Mouse (Mus musculus) liver, embryonic 14.5 days (tissue): ENCODE measurements at regions not wholly inside any gene's neighbourhood (a gene's known extent, or its start where the extent isn't known, plus 50 kb on each side); places are given as distances from the start of the nearest gene placed in this dataset.
A peak's percentile ranks its signal among the peaks of the same experiment; 100 is the strongest.

Source experiments
- ATAC-seq: fragments of 200-750 bp; cut with Nextera tagmentation; 2 replicates; pipeline ENCODE4 v1.8.0; 2017; ENCODE audit warnings: moderate number of reproducible peaks, mild to moderate bottlenecking, moderate library complexity; ENCODE audit not compliant: insufficient read depth
- DNase-seq, 3 experiments: peaks; one replicate each; pipeline ENCODE4 v3.0.0-alpha.2; 2012 to 2013; ENCODE audit warnings: low read depth in 3 of 3, low spot score in 3 of 3
- H3K27ac ChIP-seq: fragments of 300-500 bp; sonication (generic); 2 replicates; pipeline ENCODE4 v1.5.1; 2014; ENCODE audit warnings: moderate library complexity, mild to moderate bottlenecking, control low read depth, inconsistent platforms
- H3K27me3 ChIP-seq: fragments of 300-500 bp; sonication (generic); 2 replicates; pipeline ENCODE4 v1.6.1; 2014; ENCODE audit warnings: mild to moderate bottlenecking, low read length, moderate library complexity; ENCODE audit not compliant: control insufficient read depth, insufficient read depth
- H3K36me3 ChIP-seq: fragments of 300-500 bp; sonication (generic); replicated peaks from 2 replicates; pipeline ENCODE4 v1.6.1; 2014; ENCODE audit warnings: low read depth; ENCODE audit not compliant: control insufficient read depth, insufficient read depth
- H3K4me1 ChIP-seq, 2 experiments: fragments of 200-500 bp in 1 of 2; fragments of 300-500 bp in 1 of 2; sonication (generic) in 1 of 2; replicated peaks; 2 replicates each; pipeline ENCODE4 v1.6.1; 2012 to 2014; ENCODE audit warnings: antibody characterized with exemption in 1 of 2, inconsistent platforms in 1 of 2, low read length in 1 of 2; ENCODE audit not compliant: control insufficient read depth in 2 of 2, insufficient read depth in 2 of 2
- H3K4me2 ChIP-seq: fragments of 300-500 bp; sonication (generic); 2 replicates; pipeline ENCODE4 v1.6.1; 2014; ENCODE audit warnings: low read depth, mild to moderate bottlenecking, control low read depth, moderate library complexity
- H3K4me3 ChIP-seq, 2 experiments: fragments of 200-500 bp in 1 of 2; fragments of 300-500 bp in 1 of 2; sonication (generic) in 1 of 2; 2 replicates each; pipeline ENCODE4 v1.5.1; 2012 to 2014; ENCODE audit warnings: low read depth in 2 of 2, low read length in 2 of 2, mild to moderate bottlenecking in 2 of 2, control low read depth in 1 of 2, inconsistent platforms in 1 of 2, moderate library complexity in 1 of 2; ENCODE audit not compliant: insufficient read depth in 1 of 2
- H3K9ac ChIP-seq: fragments of 300-500 bp; sonication (generic); replicated peaks from 2 replicates; pipeline ENCODE4 v1.6.1; 2014; ENCODE audit warnings: mild to moderate bottlenecking, control low read depth, moderate library complexity
- H3K9me3 ChIP-seq: fragments of 300-500 bp; sonication (generic); 2 replicates; pipeline ENCODE4 v1.6.1; 2016; ENCODE audit warnings: low read length, mixed read lengths; ENCODE audit not compliant: control insufficient read depth
- CTCF ChIP-seq: IDR thresholded peaks from 2 replicates; pipeline ENCODE4 v1.5.1; 2016; ENCODE audit warnings: antibody characterized with exemption, low read depth, control low read depth
- EP300 ChIP-seq: IDR thresholded peaks from 2 replicates; pipeline ENCODE4 v1.6.1; 2016; ENCODE audit warnings: antibody characterized with exemption, low read depth
- WGBS: fragments of 180-500 bp; shearing (Covaris S2); extraction: QIAGEN DNeasy Blood & Tissue Kit; methylation state at CpG from one replicate; pipeline ENCODE4 v1.1.7; 2014; ENCODE audit not compliant: insufficient replicate concordance; 5-methylcytosine and 5-hydroxymethylcytosine counted together

DNA sequence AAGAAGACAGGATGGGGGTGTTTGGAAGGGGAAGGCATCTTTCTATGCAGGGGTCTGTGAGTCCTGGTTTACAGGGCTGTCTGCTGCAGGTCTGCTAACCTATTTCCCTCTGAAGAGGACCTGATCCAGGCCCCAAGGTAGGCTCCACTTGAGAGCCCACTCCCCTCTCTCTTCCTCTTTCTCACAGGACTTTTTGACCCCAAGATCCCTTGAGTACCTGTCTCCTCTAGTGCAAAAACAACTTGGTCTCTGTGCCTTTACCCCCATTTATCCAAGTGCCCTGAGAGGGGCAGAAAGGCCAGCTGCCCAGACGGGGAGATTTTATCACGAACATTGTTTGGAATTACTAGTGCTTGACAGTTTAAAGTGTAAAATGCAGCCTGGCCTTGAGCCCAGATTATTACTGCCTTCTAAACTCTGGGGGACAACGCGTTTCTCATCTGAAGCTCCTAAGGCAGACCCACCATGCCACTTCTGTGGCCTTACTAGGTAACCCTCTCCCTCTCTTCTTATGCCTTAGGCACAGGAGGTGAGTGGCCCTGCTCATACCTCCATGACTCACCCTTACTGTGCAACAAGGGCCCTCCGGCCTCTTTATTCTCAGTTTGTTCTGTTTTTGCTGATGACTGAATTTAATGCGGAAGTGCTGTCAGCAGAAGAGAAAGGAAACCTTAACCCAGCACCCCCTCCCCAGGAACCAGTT, 117.8 kb downstream of the Tomm20 start:
- H3K27ac ChIP-seq = peak overlapping the region; percentile 79
- no peaks in the 10 kb centered on the region for H3K36me3 ChIP-seq
- no peak overlapping the region for H3K9ac ChIP-seq
- no peaks in the 10 kb centered on the region for H3K27me3 ChIP-seq
- DNase-seq (no peak), ATAC-seq (no peak)
- no peaks in the 10 kb centered on the region for H3K9me3 ChIP-seq
- H3K4me1 ChIP-seq = peaks cover 31 to 73% of the 10 kb centered on the region in 2 experiments
- H3K4me3 ChIP-seq = no peak overlapping the region
- 35% methylated on average over 6 of the region's 6 CpGs for WGBS
- no peak for TF ChIP-seq CTCF
- TF ChIP-seq EP300 = no peak
- H3K4me2 ChIP-seq = no peak overlapping the region

DNA sequence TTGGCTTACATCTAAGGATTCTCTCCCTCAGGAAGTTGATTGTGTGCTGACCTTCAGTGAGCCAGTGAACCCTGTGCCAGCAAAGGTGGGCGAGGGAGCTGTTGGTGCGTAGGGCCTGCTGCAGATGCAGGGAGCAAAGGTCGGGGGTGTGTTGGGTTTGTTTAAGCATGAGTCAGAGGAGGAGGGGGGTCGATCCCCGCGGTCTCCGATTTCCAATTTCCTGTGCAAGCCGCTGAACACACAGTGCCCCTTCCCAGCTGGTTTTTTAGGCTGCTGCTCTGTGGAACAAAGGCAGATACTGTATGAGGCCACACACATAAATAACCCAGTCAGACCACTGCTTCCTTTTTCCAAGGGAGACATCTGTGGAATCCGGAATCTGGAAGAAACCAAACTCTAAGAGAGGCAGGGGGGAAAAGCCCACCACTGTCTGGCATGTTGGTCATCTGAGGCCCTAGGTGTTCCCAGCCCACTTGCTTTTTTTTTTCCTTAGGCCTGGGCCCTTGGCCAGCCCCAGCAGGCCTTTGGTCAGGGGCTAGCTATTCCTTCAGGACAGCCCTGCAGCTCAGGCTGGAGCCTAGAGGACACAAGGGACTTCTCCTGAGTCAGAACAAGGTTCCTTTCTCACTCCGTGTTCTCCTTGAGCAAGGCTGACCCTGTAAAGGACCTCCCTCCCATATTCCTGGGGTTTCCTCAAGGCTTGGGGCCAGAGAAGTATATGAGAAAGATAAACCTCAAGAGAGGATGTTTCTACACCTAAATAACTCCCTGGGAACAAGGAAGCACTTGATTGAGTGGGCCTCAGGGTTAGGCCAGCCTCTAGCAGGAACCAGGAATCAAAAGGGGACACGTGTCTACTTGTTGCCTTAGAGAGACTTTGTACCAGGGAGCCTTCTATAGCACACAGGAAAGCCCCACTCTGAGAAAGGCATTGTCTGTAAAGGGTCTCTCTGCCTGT, 119.0 kb downstream of the Tomm20 start:
- WGBS = 29% methylated on average over 11 of the region's 11 CpGs
- no peaks in the 10 kb centered on the region for H3K27me3 ChIP-seq
- H3K27ac ChIP-seq = peak overlapping the region; percentile 79
- DNase-seq (no peak), ATAC-seq (peak; percentile 36; the same call in 1 of the 2 replicates)
- H3K36me3 ChIP-seq = no peaks in the 10 kb centered on the region
- H3K9me3 ChIP-seq = no peaks in the 10 kb centered on the region
- no peak overlapping the region for H3K4me2 ChIP-seq
- TF ChIP-seq CTCF = no peak
- no peak overlapping the region for H3K4me3 ChIP-seq
- H3K4me1 ChIP-seq = peaks cover 20 to 62% of the 10 kb centered on the region in 2 experiments
- peak overlapping the region; percentile 20; the same call in 1 of the 2 replicates for H3K9ac ChIP-seq

DNA sequence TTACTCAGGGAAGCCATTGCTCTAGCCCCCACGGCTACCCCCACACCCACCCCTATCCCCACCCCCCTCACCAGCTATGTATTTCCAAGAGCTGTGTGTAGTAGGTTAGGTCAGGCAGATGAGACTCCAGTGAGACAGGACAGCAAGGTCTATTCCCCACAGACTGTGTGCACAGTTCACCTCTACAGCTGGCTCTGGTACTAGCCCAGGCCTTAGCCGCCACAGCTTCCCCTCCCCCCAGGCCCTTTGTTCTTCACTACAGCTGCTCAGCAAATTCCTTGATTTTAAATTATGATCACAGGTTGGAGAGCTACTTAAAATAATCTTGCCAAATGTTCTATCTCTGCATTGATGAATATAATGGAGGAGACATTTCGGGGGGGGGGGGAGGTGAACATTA, 119.8 kb downstream of the Tomm20 start:
- Histone ChIP-seq H3K4me2 (no peak overlapping the region), H3K27me3 (no peaks in the 10 kb centered on the region), H3K4me3 (no peak overlapping the region), H3K27ac (peak overlapping the region; percentile 49), H3K36me3 (no peaks in the 10 kb centered on the region), H3K9me3 (no peaks in the 10 kb centered on the region), H3K4me1 (peaks cover 20 to 56% of the 10 kb centered on the region in 2 experiments), H3K9ac (no peak overlapping the region)
- no peak for TF ChIP-seq EP300
- TF ChIP-seq CTCF = no peak
- no peak for ATAC-seq
- WGBS = 34% methylated on average over 3 of the region's 3 CpGs
- DNase-seq = no peak

DNA sequence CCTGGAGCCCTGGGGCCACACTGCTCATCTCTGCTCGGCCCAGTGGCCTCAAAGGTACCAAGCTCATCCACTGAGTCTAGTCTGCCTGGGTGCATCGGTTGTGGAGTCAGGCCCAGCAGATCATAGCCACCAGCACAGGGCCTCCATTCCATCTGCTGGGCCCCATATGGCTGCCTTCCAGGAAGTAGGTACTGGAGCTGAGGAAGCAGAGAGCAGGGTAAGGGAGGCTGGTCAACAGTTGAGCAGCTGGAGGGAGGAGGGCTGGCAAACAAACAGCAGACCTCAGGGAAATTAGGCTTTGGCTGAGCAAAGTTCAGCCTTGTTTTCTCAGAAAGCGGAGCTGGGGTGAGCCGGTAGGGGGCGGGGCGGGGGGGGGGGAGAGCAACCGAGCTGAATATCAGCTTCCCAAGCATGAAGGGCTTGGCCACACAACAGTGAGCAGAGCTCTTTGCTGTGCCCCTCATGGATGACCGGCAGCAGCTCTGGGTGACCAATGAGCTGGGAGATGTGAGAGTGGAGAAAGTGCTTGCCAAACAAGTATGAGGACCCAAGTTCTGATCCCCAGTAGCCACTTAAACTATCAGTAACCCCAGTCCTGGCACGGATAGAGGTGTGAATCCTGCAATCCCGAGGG, 121.0 kb downstream of the Tomm20 start:
- ATAC-seq (peak; percentile 42; the same call in 1 of the 2 replicates), DNase-seq (no peak)
- Histone ChIP-seq H3K27ac (peak overlapping the region; percentile 9; the same call in 1 of the 2 replicates), H3K4me2 (no peak overlapping the region), H3K36me3 (no peaks in the 10 kb centered on the region), H3K4me1 (peaks cover 20 to 46% of the 10 kb centered on the region in 2 experiments), H3K9ac (no peak overlapping the region), H3K4me3 (no peak overlapping the region), H3K9me3 (no peaks in the 10 kb centered on the region), H3K27me3 (no peaks in the 10 kb centered on the region)
- TF ChIP-seq EP300 (no peak), CTCF (no peak; the same call in 1 of the 2 replicates)
- WGBS = 30% methylated on average over 10 of the region's 10 CpGs

DNA sequence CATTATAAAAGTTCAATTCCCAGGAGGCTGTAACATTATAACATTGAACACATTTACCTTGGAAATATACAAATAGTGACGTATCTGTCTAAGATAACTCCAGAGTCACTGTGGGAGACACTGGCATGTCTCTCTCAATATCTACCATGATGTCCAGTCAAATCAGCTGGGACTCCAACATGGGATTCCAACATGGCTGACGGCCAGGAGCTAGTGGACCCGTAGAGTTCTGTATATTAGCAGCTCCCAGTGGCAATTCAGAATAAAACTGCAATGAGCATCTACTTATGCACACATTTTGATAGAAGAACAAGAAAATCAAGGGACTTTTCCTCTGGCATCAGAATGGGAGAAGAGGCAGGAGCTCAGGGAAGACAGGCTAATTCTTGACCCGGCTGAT, 123.4 kb downstream of the Tomm20 start:
- DNase-seq = no peak
- Histone ChIP-seq H3K4me3 (no peak overlapping the region), H3K27me3 (no peaks in the 10 kb centered on the region), H3K4me2 (no peak overlapping the region), H3K36me3 (no peaks in the 10 kb centered on the region), H3K9me3 (no peaks in the 10 kb centered on the region), H3K4me1 (peaks cover 10 to 27% of the 10 kb centered on the region in 2 experiments), H3K9ac (no peak overlapping the region), H3K27ac (no peak overlapping the region)
- no peak for TF ChIP-seq CTCF
- no peak for TF ChIP-seq EP300
- no peak for ATAC-seq
- WGBS = 76% methylated on average over 4 of the region's 4 CpGs
